Mouse (Mus musculus) G1E-ER4 (cell line): Measurements from ENCODE around the gene Tmem63c. TPM values are rescaled to one million over a fixed set of nuclear protein-coding genes. Genes with fewer than 3 reads are reported as not detected.

Source experiments
- GATA1 ChIP-seq: IDR thresholded peaks from one replicate; pipeline ENCODE4 v1.8.0; 2012; ENCODE audit warnings: low read length, inconsistent platforms
- polyA plus RNA-seq: library from polyadenylated mRNA; stranded (reverse); fragments of >175 nt; gene quantifications from 2 replicates; pipeline ENCODE4 v1.2.3, GENCODE M21; 2012

The Tmem63c gene
- polyA plus RNA-seq, 1 experiment = not detected

DNA sequence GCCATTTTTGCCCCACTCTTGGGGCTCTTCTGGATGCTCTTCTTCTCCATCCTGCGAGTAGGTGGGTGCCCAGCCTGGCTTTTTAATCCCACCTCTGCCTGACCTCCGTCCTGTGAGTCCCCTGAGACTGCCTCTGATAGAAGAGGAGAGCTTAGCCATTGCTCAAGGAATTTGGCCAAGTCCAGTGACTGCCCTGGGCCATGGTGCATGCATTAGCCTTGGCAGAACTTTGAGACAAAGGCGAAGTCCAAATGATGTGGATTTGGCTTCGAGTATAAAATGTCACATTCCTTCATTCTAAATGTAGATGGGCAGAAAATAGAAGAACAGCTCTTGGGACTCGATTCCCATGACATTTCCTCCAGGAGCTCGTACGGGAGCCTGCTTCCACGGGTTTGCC is 61.7 kb downstream of the Tmem63c start:
- no peak for TF ChIP-seq GATA1

- no peak for TF ChIP-seq GATA1
These were observed 66.1 kb downstream of the Tmem63c start for GRCm38 (mm10) chr12:87087236-87087635.

DNA sequence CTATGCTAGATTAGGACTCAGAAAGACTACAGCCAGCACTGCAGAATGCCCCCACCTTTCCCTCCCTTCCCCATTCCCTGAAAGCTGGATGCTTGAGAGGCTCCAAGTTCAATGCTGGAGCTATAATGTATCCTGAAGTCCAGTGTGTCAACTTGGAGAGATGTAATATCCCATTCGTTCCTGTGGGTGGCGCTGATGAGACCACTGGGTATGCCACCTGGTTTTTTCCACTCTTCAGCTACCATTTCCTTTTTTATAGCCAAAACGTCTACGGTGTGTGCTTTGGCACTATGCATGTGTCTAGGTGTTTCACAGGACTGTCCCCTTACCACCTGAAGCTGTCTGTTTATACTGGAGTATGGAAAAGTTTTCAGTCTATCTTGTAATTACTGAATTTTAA is 67.2 kb downstream of the Tmem63c start:
- no peak for TF ChIP-seq GATA1

DNA sequence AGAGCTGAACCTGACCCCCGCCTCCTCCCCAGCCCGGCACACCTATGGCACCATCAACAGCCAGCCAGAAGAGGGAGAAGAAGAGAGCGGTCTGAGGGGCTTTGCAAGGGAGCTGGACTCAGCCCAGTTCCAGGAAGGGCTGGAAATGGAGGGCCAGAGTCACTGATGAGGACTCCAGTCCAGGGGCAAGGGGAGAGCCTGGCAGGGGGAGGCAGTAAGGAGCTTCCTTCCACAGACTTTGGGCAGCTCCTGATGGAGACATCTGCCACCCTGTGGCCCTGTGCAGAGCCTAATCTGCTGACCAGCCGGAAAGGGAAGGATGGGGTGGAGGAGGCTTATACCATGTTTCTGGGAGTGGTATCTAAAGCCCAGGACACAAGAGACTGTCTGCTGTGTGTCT is 68.1 kb downstream of the Tmem63c start:
- TF ChIP-seq GATA1 = no peak

DNA sequence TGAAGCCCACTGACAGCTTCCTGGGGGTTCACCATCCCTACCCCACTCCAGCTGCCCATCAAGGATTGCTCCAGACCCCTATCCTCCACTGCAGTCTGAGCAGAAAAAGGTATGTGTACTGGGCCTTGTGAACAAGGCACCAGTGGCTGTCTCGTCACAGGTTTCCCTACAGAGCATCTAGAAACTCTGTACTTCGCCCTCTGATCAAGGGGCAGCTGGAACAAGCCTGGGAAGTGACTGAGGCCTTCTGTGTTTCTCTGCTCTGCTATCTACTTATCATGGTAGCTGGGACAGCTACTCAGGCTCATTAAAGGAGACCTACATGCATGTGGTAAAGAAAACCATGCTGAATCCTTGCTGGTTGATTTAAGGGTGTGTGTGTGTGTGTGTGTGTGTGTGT is 68.6 kb downstream of the Tmem63c start:
- no peak for TF ChIP-seq GATA1

- TF ChIP-seq GATA1 = no peak
These were observed 70.8 kb downstream of the Tmem63c start for GRCm38 (mm10) chr12:87091916-87092315.

- no peak for TF ChIP-seq GATA1
These were observed 72.1 kb downstream of the Tmem63c start for GRCm38 (mm10) chr12:87093249-87093648.

DNA sequence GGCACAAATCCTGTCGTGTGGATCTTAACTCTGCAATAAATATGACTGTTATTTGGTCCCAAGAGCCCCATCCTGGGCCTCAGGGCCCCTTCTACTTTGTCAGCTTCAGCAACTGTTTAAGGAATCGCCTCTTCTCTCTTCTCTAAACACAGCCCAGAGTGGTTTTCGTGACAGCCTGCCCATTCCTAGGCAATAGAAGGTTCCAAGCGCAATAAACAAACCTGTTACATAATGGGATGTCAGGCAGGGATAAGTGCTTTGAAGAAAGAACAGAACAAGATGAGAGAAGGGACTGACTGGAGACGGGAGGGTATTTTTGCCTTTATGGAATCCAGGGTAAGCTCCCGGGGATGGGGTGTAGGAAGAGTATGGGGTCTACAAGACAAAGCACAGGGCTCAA is 72.5 kb downstream of the Tmem63c start:
- TF ChIP-seq GATA1 = no peak

DNA sequence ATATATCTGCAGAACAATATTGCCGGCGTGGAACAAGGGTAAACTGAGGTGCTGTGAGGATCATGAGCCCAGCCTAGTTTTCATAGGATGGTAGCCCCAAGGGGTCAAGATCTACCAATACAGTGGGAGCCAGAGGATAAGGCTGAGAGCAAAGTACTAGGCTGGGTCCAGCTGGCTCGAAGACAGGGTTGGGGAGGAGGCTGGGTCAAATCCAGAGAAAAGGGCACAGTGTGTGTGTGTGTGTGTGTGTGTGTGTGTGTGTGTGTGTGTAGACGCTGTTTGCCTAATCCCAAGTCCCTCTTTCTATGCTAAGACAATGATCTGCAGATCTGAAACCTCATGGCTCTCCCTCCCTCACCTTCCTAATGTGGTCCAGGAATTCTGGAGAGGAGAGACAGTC is 79.2 kb downstream of the Tmem63c start:
- no peak for TF ChIP-seq GATA1

GRCm38 (mm10) chr12:87102165-87102631 is 81.1 kb downstream of the Tmem63c start, which contains the start of gene Ngb:
TSS of gene Ngb (minus strand) at chr12:87102539.
- TF ChIP-seq GATA1 = no peak

DNA sequence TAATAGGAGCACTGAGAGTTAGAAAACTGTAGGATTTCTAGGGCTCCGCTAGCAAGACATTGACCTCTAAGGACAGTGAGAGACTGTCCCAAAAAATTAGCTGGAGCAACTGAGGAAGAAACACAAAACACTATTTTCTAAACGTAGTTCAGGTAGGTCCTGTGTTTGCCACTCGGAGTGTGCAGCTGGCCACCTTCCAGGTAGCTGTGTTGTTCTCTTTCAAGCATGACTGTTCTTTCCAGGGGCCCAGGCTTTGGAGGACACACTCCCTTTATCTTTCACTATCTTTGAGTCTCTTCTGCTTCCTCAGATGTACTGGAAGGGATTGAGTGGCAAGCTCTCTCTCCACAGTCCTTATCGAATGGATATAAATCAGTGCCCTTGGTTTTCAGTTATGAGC is 82.3 kb downstream of the Tmem63c start:
- no peak for TF ChIP-seq GATA1

DNA sequence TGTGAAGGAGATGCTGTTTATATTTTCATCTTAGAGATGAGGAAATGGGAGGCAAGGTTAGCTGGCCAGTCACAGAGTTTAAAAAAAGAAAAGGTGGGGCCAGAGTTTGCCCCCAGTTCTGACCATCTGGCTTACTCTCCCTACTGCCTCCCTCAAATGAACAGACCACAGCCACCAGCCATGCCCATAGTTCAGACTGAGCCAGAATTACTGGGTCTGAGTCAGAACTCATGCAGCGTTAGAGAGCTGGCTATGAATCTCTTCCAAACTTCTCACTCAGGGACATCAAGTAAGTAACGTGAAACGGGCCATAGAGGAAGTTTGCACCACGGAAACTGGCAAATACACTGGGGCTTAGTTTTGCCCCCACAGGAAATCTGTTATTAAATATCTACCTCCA is 83.7 kb downstream of the Tmem63c start:
- no peak for TF ChIP-seq GATA1

- no peak for TF ChIP-seq GATA1
These were observed 86.3 kb downstream of the Tmem63c start for GRCm38 (mm10) chr12:87107357-87107977.

GRCm38 (mm10) chr12:87121918-87122589 is 100.9 kb downstream of the Tmem63c start:
- TF ChIP-seq GATA1 = no peak

- no peak for TF ChIP-seq GATA1
These were observed 106.1 kb downstream of the Tmem63c start for GRCm38 (mm10) chr12:87127256-87127655.

DNA sequence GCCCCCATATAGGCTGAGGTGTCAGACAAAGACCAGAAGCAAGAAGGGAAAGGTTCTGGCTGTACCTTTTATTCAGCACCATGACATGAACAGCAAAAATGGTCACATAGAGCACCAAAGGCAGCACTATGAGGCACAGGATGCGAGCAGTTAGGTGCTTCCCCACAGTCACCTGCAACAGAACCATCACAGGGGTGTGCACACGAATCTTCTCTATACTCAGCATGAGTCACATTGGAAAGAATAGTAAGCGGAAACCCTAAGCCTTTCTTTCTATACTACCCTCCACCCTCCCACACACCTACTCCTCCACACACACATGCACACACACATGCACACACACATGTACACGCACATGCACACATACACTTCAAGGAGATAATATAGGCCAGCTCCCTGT is 109.1 kb downstream of the Tmem63c start:
- no peak for TF ChIP-seq GATA1

DNA sequence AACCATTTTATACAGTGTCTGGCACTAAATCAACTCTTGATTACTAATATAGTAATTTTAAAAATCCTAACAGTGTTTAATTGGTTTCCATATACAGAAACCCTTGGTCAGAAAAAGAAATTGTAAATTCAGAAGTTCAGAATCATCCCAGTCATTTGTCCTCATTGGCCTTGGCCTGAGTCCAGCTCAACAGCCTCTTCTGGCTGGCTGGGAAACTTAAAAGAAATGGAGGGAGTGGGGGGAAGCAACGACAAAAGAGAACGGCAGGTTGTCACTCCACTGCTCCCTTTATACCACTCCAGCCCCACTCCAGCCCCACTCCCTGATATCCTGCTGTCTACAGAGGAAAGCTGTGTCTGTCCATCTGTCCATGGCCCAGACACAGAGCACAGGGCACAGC is 110.0 kb downstream of the Tmem63c start:
- TF ChIP-seq GATA1 = no peak
